Mouse (Mus musculus) myocyte (in vitro differentiated cells): ENCODE results near the gene Rgcc.

Experiments
- E2F4 ChIP-seq: IDR thresholded peaks from one replicate; pipeline ENCODE4 v1.6.1; 2011; ENCODE audit warnings: mild to moderate bottlenecking, control low read depth, moderate library complexity; ENCODE audit not compliant: insufficient read depth
- USF1 ChIP-seq: IDR thresholded peaks from one replicate; pipeline ENCODE4 v1.6.1; 2011; ENCODE audit warnings: low read depth, mild to moderate bottlenecking, control low read depth, moderate library complexity

- no peak for TF ChIP-seq USF1
- TF ChIP-seq E2F4 = no peak
Observed at GRCm38 (mm10) chr14:79241057-79241570, 60.3 kb downstream of the Rgcc start.
